Mouse (Mus musculus) induced T-regulatory cell, adult 2 months (primary cell): ENCODE data around the gene Il1f5.

ENCODE experiments used
- DNase-seq: peaks from one replicate; pipeline ENCODE4 v3.0.0-alpha.2; 2012; ENCODE audit warnings: low read depth

Il1f5 gene

DNA sequence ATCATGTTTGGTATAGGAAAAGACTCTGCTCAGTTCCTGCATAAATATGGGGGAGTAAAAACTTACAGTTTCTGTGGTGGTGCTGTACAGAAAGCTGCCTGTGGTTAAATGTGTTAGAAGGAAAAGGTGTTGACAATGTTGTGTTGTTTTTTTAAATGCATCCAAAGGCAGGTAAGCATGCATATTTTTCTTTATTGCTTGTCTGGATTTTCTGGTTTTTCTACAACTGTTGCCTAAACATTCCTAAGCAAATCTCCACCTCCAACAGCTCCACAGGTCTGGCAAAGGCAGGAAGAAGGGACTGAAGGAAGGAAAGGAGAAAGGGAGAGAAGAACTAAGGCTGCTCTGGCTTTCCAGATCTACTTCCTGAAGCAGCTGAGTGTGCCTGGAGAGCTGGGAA lies at the start of gene Il1f5:
Gene Il1f5 (plus strand): TSS at position 301 of the 400 bp plus-strand sequence.
- DNase-seq: no peak

DNA sequence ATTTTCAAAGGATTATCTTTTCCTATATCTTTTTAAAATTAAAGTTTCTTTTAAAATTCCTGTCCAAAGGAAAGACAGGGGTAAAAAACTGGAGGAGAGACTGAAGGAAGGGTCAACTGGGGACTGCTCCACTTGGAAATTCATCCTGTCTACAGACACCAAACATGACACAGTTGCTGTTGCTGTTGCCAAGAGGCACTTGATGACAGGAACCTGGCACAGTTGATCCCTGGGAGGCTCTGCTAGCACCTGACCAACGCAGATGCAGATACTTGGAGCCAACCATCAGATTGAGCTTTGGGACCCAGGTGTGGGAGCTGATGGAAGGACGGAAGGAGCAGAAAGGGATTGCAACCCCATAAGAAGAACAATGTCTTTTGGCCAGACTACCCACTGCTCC lies 49.6 kb upstream of the Il1f5 start:
- no peak for DNase-seq

DNA sequence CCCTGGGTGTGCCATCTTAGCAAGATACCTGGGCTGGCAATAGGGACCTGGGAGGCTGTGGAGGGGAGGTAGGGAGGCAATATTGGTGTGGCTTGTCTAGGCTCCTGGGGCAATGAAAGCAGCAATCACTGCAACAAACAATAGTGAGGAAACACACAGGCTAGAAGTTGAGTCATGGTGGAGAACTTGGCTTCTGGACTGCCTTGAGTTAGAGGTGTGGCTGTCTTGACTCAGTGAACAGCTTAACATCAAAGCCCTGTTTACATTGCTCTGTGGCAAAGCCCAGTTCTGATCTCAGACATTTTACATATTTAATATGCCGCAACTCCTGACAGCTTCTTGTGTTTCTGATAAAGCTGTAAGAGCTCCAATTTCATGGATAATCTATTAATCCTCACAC lies 9.3 kb upstream of the Il1f5 start:
- no peak for DNase-seq

DNA sequence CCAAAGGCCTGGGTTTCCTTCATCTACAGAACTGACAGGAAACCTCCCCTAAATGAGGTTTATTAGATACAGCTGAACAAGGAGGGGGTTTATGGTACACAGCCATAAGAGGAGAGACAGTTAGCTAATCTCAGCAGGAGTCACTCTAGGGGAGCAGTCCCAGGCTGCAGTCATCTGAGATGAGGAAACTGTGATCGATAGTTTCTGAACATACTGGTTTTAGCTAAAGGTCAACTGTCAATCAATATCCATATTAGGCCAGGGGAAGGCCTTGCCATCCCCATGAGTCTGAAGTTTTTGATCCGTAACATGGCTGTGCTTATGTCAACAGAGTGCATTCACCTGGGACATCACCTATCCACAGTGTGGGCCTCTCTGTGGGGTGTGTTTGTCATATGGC lies 3.1 kb upstream of the Il1f5 start:
- DNase-seq: no peak

DNA sequence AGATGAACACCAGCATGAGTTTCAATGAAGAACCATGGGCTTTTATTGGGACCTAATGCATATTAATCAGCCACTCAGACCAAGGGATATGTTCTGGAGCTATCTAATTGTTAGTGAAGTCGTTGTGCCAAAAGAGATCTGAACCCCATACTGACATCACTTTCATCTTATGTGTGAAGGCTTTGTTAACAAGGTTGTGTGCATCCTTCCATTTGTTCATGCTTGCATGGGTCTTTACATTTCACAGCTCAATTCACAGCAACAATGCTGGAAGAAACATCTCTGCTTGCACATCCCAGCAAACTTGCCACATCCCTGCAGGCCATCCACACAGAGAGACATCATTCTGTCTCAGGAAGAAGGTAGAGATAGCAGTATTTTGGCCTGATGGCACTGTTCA lies 1.6 kb upstream of the Il1f5 start:
- no peak for DNase-seq

DNA sequence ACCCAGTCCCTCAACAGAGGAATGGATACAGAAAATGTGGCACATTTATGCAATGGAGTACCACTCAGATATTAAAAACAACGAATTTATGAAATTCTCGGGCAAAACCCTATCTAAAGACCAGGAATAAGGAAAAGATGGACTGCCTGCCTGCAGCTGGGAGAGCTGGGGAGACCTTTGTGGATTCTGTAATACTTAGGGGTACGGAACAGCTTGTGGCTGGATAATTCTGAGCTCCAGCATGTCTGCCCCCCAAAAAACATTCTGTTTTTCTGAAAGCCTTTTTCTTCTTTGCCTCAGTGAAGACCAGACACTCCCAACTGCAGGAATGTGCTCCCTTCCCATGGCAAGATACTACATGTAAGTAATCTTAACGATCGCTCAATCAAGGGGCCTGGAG lies 14.1 kb downstream of the Il1f5 start, which contains the start of gene Il1f10:
Gene Il1f10 (plus strand): TSS at position 301 of the 400 bp plus-strand sequence.
- DNase-seq: no peak

DNA sequence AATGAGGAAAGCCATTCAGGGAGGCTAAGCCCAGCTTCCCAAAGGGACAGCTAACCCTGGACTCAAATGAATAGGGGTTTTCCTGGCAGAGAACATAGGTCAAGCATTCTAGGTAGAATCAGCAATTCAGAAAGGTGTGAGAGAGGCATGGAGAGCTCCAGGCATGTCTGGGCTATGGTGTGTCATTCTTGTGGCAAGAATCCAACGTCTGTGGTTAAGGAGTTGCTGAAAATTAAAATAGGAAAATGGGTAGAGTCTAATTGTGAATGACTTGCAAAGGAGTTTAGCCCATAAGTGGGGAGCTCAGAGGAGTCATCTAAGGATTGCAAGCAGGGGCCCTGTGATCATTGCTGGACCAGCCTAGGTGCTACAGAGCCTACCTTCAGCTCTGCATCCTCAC lies 17.9 kb downstream of the Il1f5 start:
- no peak for DNase-seq

DNA sequence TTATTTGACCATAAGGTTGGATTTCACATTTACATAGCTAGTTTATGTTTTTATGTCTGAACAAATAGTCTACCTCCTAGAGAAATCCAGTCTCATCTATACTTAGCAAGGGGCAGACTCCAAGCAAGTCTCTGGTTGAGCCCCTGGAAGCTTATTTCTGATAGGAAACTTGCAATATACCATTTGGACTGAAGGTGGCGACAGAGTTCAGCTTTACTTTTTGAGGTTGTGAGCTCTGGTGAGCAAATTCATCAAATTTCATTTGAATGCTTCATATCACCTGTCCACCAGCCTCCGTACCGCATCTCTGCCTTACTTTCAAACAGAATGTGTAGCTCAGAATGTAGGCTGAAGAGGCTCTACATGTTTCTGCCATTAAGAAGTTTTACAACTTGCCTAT lies 20.1 kb downstream of the Il1f5 start:
- DNase-seq: peak; percentile 83

DNA sequence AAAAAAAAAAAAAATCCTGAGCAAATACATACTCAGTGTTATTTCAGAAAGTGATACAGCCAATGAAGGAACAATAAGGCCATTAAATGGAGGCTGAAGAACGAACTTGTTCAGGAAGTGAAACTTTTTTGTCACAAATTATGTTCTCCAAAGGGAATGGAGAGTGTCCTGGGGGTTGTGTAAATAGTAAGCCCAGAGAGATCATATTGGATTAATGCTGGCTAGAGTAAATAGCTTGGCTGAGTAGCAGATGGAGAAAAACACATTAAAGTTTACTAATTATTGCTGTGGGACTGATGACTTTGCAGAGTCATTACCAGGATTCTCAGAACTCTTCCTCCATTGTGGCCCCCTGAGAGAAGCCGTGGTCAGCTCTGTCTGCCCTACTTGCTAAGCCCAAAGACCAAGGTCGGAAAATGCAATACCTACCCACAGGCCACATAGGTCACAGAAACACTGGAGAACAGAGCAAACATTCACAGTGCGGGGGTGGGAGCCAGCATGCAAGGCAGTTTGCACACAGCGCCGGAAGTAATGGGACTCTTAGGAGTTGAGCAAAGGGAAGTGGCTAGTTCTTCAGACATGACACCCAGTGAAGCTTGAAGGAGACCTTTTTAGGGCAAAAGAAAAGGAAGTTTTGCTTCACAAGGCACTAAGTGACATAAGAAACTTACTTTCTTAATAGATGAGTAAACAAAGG lies 34.7 kb downstream of the Il1f5 start:
- DNase-seq: peak; percentile 10

DNA sequence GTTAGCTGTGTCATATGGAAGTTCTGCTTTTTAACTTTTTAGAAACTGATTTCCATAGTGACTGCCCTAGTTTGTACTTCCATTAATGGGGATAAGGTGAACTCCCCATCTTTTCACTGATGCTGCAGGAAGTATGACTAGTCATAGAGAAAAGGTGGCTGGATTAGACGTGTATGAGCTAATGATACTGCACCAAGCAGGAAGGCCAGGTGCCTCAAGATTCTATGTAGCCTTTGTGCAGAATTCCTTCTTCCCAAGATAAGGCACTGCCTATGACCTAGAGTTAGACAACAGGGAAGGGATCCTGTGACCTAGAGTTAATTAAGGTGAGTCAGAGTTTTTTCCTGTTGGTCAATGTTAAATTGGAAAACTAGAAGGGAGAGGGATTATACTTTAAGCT lies 40.2 kb downstream of the Il1f5 start:
- DNase-seq: no peak

DNA sequence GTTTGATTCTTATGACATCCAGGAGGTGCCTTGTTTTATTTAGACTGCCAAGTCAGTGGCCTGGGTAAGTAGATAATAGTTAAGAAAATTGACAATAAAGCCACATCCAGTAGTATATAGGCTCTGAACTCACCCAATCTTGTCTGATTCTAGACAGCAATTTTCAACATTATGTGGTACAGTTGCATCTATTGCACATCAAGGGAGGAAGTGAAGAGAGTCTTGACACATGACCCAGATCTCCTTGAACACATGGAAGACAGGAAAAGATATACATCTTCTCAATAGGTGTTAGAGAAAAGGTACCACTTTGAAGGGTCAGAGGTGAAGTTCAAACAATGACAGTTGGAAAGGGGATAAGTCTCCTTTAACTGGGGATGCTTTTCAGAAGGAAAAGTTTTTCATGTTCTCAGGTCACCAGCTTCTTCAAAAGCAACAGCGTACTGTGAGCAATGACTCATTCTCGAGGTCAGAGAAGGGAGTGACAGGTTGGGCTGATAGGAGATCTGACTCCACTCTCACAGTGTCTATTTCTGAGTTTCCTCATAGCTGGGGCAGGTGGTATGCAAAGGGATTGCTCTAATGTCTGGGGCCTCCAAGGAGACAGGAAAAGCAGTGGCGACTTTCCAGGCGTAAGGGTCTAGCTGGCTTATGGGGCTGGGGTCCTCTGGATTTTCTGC lies 41.3 kb downstream of the Il1f5 start:
- no peak for DNase-seq
